Mouse (Mus musculus) adrenal gland, adult 2 months (tissue): ENCODE measurements at regions not wholly inside any gene's neighbourhood (a gene's known extent, or its start where the extent isn't known, plus 50 kb on each side); places are given as distances from the start of the nearest gene placed in this dataset.

Experiments
- DNase-seq: peaks from one replicate; pipeline ENCODE4 v3.0.0; 2021

GRCm38 (mm10) chrX:68313486-68313885 lies 364.9 kb upstream of the Fmr1 start:
- peak; percentile 35 for DNase-seq
